In the genomic region with DNA sequence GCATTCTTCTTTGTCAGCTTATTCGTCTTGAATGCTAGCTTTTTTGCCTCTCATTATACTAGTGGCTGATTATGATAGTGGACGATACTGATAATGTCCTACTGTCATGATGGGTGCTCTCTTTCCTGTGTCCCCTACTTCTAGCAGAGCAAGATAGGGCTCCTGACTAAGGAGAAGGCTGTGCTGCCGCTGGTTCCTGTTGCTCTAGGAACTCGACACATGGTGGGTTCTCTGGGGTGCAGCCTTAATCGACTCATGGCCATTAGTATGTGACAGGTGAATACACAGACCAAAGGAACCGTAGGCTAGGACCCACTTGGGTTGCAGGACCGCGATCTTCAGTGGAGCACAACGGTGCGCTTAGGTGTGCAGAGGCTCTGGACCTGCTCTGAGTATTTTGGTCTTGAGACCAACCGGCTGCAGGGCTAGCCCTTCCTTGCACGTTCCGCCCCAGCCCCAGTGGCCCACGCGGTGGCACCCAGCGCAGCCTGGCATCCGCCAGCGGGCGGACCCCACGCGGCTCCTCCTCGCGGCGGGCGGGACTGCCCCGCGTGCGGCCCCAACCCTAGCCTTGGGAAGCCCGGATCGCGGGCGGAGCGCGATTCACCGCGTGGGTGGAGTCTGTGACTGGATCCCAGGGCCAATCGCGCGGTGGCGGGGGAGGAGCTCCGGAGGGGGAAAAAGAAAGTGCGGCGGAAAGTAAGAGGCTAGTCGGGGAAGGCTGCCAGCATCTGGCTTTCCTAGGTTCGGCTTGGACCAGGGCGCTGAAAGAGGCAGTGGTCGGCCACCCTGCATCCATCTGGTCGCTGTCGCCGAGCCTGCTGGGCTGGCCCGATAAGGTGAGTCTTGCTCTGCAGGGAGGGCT, we compare ENCODE assay signal across 8 mouse cellular contexts. TPM values are rescaled to one million over a fixed set of nuclear protein-coding genes. Genes with fewer than 3 reads are reported as not detected.
DNase-seq lines count a peak whose midpoint lies in the region; ATAC-seq and TF ChIP-seq lines count a peak whose summit lies in the region.

Il1rap (plus strand) TSS at position 657 of the 865 bp plus-strand sequence.

- peak; percentile 73 for DNase-seq in ES-E14 (ENCODE audit: low read depth, low spot score)
- peak; percentile 83 for DNase-seq in cerebellum, adult 11-12 months
- DNase-seq in heart, postnatal 14 days: peak; percentile 92 to 94
- DNase-seq in layer of hippocampus, adult 11-12 months (ENCODE audit: low spot score): peak; percentile 95
- DNase-seq in liver, postnatal 0 days: peak; percentile 92
- DNase-seq in telencephalon, adult 2 months (ENCODE audit: low read depth, low spot score): peak; percentile 91

- in situ Hi-C loops in ES-E14 (cut with MboI; ENCODE audit: low sequenced_read_pairs in 2 of 2, unreplicated experiment in 2 of 2): no loop called here

- no peak within 1 kb of the TSS for H3K27ac ChIP-seq in ES-E14 (ENCODE audit: insufficient read depth, low read depth, low read length, poor library complexity, severe bottlenecking)
- H3K27ac ChIP-seq in forebrain, embryonic 15.5 days (replicated peaks): no peak within 1 kb of the TSS
- peak within 1 kb of the TSS; percentile 69 for H3K27ac ChIP-seq in liver, postnatal 0 days (ENCODE audit: low read depth)
- peak within 1 kb of the TSS; percentile 23; the same call in 1 of the 2 replicates for H3K27ac ChIP-seq in neural tube, embryonic 13.5 days (replicated peaks)

- peak; percentile 99 for ATAC-seq in forebrain, embryonic 15.5 days (replicated peaks)
- peak; percentile 99 for ATAC-seq in liver, postnatal 0 days
- peak; percentile 99 for ATAC-seq in neural tube, embryonic 13.5 days (ENCODE audit: low read depth)

- no peaks in the 10 kb centered on the region for H3K9me3 ChIP-seq in ES-E14 (ENCODE audit: control insufficient read depth, insufficient read depth, low read depth, low read length)
- no peaks in the 10 kb centered on the region for H3K9me3 ChIP-seq in forebrain, embryonic 15.5 days
- no peaks in the 10 kb centered on the region for H3K9me3 ChIP-seq in liver, postnatal 0 days (ENCODE audit: low read length)
- H3K9me3 ChIP-seq in neural tube, embryonic 13.5 days: no peaks in the 10 kb centered on the region

- H3K4me2 ChIP-seq in forebrain, embryonic 15.5 days (replicated peaks): peak within 1 kb of the TSS; percentile 73
- peak within 1 kb of the TSS; percentile 82 for H3K4me2 ChIP-seq in liver, postnatal 0 days (ENCODE audit: low read depth, low read length)
- peak within 1 kb of the TSS; percentile 67 for H3K4me2 ChIP-seq in neural tube, embryonic 13.5 days

- WGBS in forebrain, embryonic 15.5 days: 2% methylated on average over 50 of the region's 51 CpGs
- 2% methylated on average over 51 of the region's 51 CpGs for WGBS in liver, postnatal 0 days (ENCODE audit: insufficient replicate concordance)
- 3% methylated on average over 50 of the region's 51 CpGs for WGBS in neural tube, embryonic 13.5 days

- H3K9ac ChIP-seq in ES-E14 (ENCODE audit: insufficient read depth, low read depth, low read length, poor library complexity, severe bottlenecking): peak within 1 kb of the TSS; percentile 63
- H3K9ac ChIP-seq in forebrain, embryonic 15.5 days (replicated peaks): peak within 1 kb of the TSS; percentile 51
- H3K9ac ChIP-seq in liver, postnatal 0 days (replicated peaks): peak within 1 kb of the TSS; percentile 71
- H3K9ac ChIP-seq in neural tube, embryonic 13.5 days: peak within 1 kb of the TSS; percentile 73

- TF ChIP-seq CTCF in liver, postnatal 0 days (IDR thresholded peaks at IDR 0.05; ENCODE audit: low read depth): no peak

- H3K27me3 ChIP-seq in forebrain, embryonic 15.5 days: no peaks in the 10 kb centered on the region
- no peaks in the 10 kb centered on the region for H3K27me3 ChIP-seq in liver, postnatal 0 days (ENCODE audit: insufficient read depth, low read length)
- peaks cover 8% of the 10 kb centered on the region; the same call in 1 of the 2 replicates for H3K27me3 ChIP-seq in neural tube, embryonic 13.5 days

- intact Hi-C loops in heart, postnatal 14 days (cut with DNase I): loop anchor here (10.0 kb wide), 1 partner anchor 194 kb away; no protein-coding TSS in a partner anchor

- no peaks in the 10 kb centered on the region for H3K36me3 ChIP-seq in ES-E14 (ENCODE audit: control insufficient read depth, insufficient read depth, low read length, poor library complexity, severe bottlenecking)
- no peaks in the 10 kb centered on the region for H3K36me3 ChIP-seq in forebrain, embryonic 15.5 days
- H3K36me3 ChIP-seq in liver, postnatal 0 days (replicated peaks; ENCODE audit: insufficient read depth, low read length): no peaks in the 10 kb centered on the region
- H3K36me3 ChIP-seq in neural tube, embryonic 13.5 days: no peaks in the 10 kb centered on the region

- TF ChIP-seq EP300 in liver, postnatal 0 days (IDR thresholded peaks at IDR 0.05; ENCODE audit: low read depth): no peak

- H3K4me1 ChIP-seq in ES-E14 (ENCODE audit: control insufficient read depth in 2 of 2, insufficient read depth in 2 of 2, low read length in 2 of 2, poor library complexity in 1 of 2): no peaks in the 10 kb centered on the region
- H3K4me1 ChIP-seq in forebrain, embryonic 15.5 days: peaks cover 9% of the 10 kb centered on the region
- peaks cover 14% of the 10 kb centered on the region for H3K4me1 ChIP-seq in liver, postnatal 0 days (ENCODE audit: insufficient read depth)
- peaks cover 17% of the 10 kb centered on the region for H3K4me1 ChIP-seq in neural tube, embryonic 13.5 days (replicated peaks)

- peak within 1 kb of the TSS; percentile 70 to 76 for H3K4me3 ChIP-seq in ES-E14 (ENCODE audit: insufficient read depth in 1 of 2, low read depth in 1 of 2, low read length in 2 of 2, poor library complexity in 1 of 2, severe bottlenecking in 1 of 2)
- peak within 1 kb of the TSS; percentile 49 for H3K4me3 ChIP-seq in forebrain, embryonic 15.5 days
- peak within 1 kb of the TSS; percentile 65 for H3K4me3 ChIP-seq in liver, postnatal 0 days (ENCODE audit: low read depth, low read length)
- H3K4me3 ChIP-seq in neural tube, embryonic 13.5 days: peak within 1 kb of the TSS; percentile 63

TF ChIP-seq in ES-E14, 5 proteins besides CTCF, POLR2A, EP300 and RAD21:
- TF ChIP-seq HCFC1 (IDR thresholded peaks at IDR 0.05; ENCODE audit: borderline replicate concordance, insufficient read depth, low read length) (no peak), ZC3H11A (IDR thresholded peaks at IDR 0.05; ENCODE audit: borderline replicate concordance, low read depth, low read length) (no peak), MAFK (IDR thresholded peaks at IDR 0.05; ENCODE audit: insufficient read depth, low read depth, low read length) (no peak), CHD2 (IDR thresholded peaks at IDR 0.05; ENCODE audit: low read depth, low read length) (no peak), ZNF384 (IDR thresholded peaks at IDR 0.05; ENCODE audit: low read depth, low read length) (no peak)

RNA-seq across cellular contexts. Expression of gene Il1rap, which starts in this region (rescaled TPM):
- 2.9 and 4.3 TPM in 2 replicates for total RNA-seq in ES-E14 (2012; rRNA removed)
- 4.2 and 5.3 TPM in 2 replicates for polyA plus RNA-seq in forebrain, embryonic 15.5 days (2015; fragmentation: Nextera tagmentation; extraction: Ambion mirVana)
- total RNA-seq in heart, postnatal 14 days (2021): 1 to 10 TPM; 4.8 to 4.9 TPM
- 25.6 and 27.4 TPM in 2 replicates for polyA plus RNA-seq in liver, postnatal 0 days (2015; fragmentation: Nextera tagmentation; extraction: Ambion mirVana)
- polyA plus RNA-seq in neural tube, embryonic 13.5 days (2015; fragmentation: Nextera tagmentation; extraction: Ambion mirVana): 7.5 and 7.6 TPM in 2 replicates

Comparison
In these comparisons a context has a peak if more than half of its experiments do, and no peak if none do; other contexts are left out.
1. H3K27ac ChIP-seq: peak in liver, postnatal 0 days (single experiment) and neural tube, embryonic 13.5 days (single experiment); none in ES-E14 (single experiment) and forebrain, embryonic 15.5 days (single experiment).
2. Peak in every context shown above with its lines, with median percentiles within 50 percentile points of each other: DNase-seq, H3K4me3 ChIP-seq, H3K9ac ChIP-seq, ATAC-seq and H3K4me2 ChIP-seq.